Mouse (Mus musculus): ENCODE measurements around the gene AC124108.1.

DNA sequence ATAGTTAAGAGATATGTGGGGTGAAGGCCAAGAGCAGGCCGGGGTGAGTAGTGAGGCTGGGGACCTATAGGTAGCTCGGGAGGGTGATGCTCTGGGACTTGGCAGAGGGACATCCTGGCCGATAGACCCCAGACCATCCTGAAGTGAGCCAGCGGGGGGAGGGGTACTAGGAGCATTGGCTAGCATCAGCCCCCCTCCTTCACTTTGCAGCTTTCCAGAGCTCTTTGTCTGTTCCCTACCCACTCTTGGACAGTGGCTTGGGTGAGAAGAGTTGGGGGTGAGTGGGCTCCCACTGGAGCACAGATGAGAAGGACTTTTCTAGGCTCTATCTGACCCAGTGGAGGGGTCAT lies 10.2 kb downstream of the AC124108.1 start:
- no peak for TF ChIP-seq GATA1 (IDR thresholded peaks at IDR 0.05; ENCODE audit: low read length)
- no peak for TF ChIP-seq TAL1 (IDR thresholded peaks at IDR 0.05; ENCODE audit: low read length)
